Mouse (Mus musculus): Measurements from ENCODE around the gene Zfp462.

The Zfp462 gene

DNA sequence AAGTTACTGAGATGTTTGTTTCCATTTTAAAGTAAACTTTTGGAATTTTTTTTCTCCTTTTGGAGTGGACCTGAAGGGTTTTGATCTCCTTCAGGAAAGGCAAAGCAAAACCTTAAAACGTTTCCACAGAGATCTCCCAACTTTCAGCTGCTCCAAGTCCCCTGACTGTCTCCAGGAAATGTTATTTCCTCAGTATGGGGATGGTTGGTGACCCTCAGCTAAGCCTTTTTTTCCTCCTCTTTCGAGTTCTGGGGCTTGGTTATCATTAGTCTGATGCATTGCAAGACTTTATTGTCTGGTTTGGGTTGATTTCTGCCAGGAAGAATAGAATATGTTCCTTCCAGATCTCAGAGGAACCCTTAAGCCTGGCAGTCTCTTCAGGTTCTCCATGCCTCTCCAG lies 5.3 kb downstream of the Zfp462 start:
- no peak for DNase-seq (ENCODE audit: extremely low spot score, low read depth, low spot score)

- DNase-seq (ENCODE audit: extremely low spot score, low read depth, low spot score): no peak
Observed at GRCm38 (mm10) chr4:54950866-54951265, 6.0 kb downstream of the Zfp462 start.

DNA sequence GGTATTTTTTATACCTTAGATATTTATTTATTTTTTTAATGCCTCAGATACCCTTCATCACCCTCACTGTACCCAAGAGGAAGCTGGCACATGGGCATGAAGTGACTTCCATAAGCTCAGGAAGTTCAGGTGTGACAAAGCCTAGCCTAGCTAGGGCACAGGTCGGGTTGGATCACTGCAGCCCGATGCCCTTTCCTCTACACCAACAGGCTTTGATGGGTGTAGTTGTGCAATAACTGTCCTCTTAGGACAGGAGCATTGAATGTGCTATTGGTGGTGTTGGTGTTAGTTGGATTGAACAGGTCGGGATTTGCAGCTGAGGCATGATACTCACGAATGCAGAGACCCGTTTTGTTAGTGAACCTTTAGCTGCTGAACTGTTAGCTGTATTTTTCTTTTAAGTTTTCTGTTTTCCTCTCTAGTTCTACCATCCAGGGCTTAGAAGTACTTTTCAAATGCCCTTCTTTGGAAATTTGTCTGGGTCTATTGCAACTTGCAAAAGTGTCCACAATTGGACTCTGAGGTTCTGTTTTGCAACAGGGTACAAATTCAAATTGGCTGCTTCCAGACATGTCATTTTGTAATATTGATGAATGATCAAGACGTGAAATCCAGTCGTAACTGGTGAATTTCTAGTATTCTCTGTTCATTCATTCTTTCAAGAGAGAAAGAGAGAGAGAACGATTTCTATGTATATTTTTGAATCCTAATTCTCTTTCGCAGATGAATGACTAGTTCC lies 9.0 kb downstream of the Zfp462 start:
- no peak for DNase-seq (ENCODE audit: extremely low spot score, low read depth, low spot score)

DNA sequence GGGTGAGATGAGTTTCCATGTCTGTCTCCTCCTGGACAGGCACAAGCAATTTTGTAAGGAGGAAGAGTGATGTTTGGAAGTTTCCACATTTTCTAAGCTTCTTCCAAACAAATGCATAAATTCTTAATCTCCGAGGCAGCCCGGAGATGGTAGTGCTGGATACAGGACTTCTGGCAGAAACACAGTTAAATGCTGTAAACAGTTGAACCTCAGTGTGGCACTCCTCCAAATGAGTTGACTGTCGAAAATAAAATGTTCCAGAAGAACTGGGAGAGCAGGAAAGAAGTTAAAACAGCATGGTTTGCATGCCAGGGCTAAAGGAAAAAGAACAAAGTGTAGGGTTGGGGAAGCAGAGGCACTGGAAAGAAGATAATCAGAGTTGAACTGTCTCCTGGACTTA lies 9.6 kb downstream of the Zfp462 start:
- DNase-seq (ENCODE audit: extremely low spot score, low read depth, low spot score): no peak

DNA sequence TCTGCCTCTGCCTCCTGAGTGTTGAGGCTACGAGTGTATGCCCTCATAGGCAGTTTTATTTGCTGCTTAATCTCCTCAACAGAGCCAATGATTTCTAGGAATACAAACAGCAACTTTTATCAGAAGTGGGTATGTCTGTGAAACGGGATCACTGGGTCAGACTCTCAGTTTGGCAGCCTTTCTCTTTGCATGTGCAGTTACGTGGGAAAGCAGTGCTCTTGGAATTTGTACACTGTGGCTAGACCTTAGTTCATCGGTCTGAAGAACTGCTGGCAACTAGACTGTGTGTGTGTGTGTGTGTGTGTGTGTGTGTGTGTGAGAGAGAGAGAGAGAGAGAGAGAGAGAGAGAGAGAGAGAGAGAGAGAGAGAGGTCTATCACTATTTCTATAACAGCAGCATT lies 15.9 kb downstream of the Zfp462 start:
- no peak for DNase-seq (ENCODE audit: extremely low spot score, low read depth, low spot score)

- DNase-seq (ENCODE audit: extremely low spot score, low read depth, low spot score): no peak
Observed at GRCm38 (mm10) chr4:54962141-54962540, 17.3 kb downstream of the Zfp462 start.

GRCm38 (mm10) chr4:54963551-54963950 lies 18.7 kb downstream of the Zfp462 start:
- no peak for DNase-seq (ENCODE audit: extremely low spot score, low read depth, low spot score)

DNA sequence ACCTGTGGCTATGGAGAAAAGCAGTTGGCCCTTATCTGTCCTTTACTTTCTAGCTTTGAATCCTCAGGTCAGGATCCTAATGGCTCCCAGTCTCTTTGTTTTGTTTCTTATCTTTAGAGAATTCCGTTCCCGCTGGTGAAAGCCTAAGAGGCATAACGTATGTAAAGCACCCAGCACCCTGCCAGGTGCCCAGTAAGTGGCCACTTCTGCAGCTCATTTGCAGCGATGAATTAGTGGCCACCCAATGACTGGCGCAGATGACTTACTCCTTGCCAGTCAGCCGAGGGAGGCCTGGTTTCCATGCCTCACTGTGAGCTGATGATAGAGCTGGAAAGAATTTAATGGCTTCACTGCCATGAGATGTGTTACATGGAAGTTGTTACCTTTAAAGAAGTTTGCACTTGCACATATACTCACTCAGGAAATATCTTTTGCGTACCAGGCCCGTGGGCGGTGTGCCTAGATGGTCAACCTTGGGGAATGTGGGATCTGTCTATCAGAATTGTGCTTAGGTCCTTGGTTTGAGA lies 20.4 kb downstream of the Zfp462 start:
- no peak for DNase-seq (ENCODE audit: extremely low spot score, low read depth, low spot score)

- no peak for DNase-seq (ENCODE audit: extremely low spot score, low read depth, low spot score)
Observed at GRCm38 (mm10) chr4:54966161-54966806, 21.4 kb downstream of the Zfp462 start.

DNA sequence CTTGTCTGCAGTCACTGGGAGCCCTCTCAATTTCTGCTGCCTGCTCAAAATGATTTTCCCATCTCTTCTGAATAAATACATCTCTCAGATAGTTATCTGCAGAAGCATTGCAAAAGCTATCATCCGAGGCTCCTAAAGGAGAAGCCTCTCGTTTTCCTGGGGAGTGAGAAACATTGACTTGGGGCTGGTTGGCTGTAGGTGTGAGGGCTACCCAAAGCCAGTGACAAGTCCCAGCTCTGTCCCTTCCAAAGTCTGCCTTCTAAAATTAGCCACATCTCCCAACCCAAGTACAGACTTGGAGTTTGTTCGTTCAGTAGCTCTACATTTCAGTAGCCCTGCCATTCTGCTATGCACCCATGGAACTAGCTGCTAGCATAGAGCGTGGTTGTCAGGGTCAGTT lies 22.3 kb downstream of the Zfp462 start:
- no peak for DNase-seq (ENCODE audit: extremely low spot score, low read depth, low spot score)

GRCm38 (mm10) chr4:54967721-54968120 lies 22.9 kb downstream of the Zfp462 start:
- DNase-seq (ENCODE audit: extremely low spot score, low read depth, low spot score): no peak

DNA sequence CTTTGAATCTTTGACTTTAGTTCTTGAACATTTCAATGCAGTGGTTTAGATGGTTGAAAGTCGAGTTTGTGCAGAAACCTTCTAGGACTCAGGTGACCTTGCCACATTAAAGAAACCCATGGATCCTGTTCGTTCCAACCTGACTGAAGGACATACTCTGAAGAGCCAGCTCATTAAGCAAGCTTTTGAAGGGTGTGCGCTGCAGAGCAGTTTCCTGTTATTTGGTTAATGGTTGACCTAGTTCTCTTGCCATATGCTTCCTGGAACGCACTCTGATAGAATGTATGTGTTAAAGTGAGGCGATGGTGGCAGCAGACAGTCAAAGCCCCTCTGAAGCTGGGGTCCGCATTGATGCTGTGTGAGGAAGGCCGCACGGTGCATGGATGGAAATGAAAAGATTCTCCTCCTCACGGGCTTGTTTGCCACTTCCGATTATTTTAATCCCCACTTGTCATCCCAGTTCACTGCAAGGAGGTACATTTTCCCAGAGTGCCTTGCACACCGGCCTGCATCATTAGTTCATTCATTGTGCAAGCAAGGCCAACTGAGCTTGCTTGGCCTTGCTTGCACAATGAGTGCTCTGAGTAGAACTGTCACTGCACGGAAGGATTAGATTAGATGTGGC lies 24.9 kb downstream of the Zfp462 start:
- no peak for DNase-seq (ENCODE audit: extremely low spot score, low read depth, low spot score)

DNA sequence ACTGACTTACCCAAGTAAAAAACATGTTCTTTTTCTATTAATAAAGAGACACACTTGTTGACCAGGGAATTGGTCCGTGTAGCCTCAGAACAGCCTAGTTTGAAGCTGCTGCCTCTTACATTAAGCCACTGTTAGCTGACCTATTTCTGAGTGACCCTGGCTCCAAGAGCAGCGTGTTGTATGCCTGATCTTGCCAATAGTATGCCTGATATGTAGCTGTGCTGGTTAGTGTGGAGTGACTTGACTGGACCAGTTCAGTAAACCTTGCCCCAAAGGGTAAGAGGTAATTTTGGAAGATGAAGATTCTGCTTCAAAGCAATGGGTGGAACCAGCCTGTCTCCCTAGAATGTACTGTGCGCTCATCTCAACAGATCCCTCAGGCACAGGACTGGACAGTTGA lies 26.5 kb downstream of the Zfp462 start:
- no peak for DNase-seq (ENCODE audit: extremely low spot score, low read depth, low spot score)

GRCm38 (mm10) chr4:54972096-54972495 lies 27.2 kb downstream of the Zfp462 start:
- no peak for DNase-seq (ENCODE audit: extremely low spot score, low read depth, low spot score)

- no peak for DNase-seq (ENCODE audit: extremely low spot score, low read depth, low spot score)
Observed at GRCm38 (mm10) chr4:54972827-54973560, 28.1 kb downstream of the Zfp462 start.

GRCm38 (mm10) chr4:54979771-54980472 lies 35.1 kb downstream of the Zfp462 start:
- no peak for DNase-seq (ENCODE audit: extremely low spot score, low read depth, low spot score)

DNA sequence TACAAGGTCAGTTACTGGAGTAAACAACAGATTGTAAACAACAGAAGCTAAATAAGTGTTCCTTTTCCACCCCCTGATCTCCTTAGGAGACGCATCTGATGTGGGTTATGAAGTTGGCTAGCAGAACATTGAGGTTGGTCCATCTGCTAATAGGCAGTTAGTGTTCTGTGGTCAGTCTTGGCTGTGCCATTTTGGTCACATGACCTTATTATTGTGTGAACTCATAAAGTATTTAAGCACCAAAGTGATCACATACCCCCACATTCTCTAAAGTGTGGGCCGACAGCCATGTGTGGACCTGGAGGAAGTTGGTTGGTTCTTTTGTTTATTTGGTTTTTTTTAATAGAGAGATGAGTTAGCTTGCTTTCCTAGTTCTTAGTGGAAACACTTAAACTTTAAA lies 39.7 kb downstream of the Zfp462 start:
- DNase-seq (ENCODE audit: extremely low spot score, low read depth, low spot score): no peak

DNA sequence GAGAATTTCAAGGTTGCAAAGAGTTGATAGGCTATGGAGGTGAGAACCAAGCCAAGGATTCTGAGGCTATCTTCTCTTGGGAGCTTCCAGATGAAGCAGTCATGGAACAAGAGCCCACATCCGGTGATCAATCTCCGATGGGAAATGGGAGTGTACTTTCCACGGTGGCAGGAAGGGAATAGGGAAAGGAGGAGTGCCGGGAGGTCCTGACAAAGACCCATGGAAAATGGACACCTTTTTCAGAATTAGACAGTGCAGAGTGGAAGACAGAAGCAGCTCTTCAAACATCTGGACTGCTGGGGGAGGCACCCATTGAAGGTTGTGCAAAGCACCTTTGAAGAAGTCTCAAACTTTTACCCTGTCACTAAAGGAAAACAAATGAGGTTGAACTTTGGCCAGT lies 41.8 kb downstream of the Zfp462 start:
- DNase-seq (ENCODE audit: extremely low spot score, low read depth, low spot score): no peak

DNA sequence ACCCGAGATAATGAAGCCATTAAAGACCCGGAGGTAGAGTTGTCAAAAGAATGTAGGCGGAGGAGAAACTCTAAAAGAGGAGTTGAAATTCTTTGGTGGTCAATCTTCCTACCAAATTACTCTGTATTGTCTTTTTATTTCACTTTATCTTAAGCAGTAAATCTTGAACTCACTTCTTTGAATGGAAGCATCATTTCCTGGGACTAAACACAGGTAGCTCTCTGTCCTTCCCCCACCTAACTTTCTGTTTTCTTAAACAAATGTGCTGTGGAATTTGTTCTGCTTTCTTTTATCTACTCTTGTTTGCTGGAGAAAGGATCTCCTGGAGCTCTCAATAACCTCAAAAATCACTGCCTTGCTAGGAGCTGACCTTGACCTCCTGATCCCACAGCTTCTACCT lies 42.4 kb downstream of the Zfp462 start:
- no peak for DNase-seq (ENCODE audit: extremely low spot score, low read depth, low spot score)

- no peak for DNase-seq (ENCODE audit: extremely low spot score, low read depth, low spot score)
Observed at GRCm38 (mm10) chr4:54987926-54988325, 43.1 kb downstream of the Zfp462 start.

DNA sequence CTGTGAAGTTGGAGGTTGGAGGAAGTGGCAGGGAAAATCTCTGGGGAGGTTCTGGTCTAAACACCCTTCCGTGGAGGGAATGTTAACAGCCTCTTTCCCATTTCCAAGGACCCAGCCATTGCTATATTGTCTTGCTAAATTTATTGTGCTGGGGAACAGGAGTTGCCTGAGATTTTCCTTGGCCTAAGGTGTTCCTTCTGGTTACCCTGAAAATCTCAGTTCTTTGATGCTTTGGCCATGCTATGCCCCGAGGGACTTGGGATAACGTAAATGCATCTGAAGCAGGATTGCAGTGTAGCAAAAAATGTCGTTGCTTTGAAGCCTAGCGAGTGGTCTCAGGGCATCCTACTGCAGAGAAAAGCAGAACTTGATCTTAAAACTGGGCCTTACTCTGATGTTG lies 47.1 kb downstream of the Zfp462 start:
- no peak for DNase-seq (ENCODE audit: extremely low spot score, low read depth, low spot score)
